ENCODE assay signal across 13 mouse cellular contexts in genomic region chr11:44525765-44526164, GRCm38 (mm10). TPM values are rescaled to one million over a fixed set of nuclear protein-coding genes. Genes with fewer than 3 reads are reported as not detected.
A peak's percentile ranks its signal among the peaks of the same experiment; 100 is the strongest.
DNase-seq lines count a peak whose midpoint lies in the region; ATAC-seq and TF ChIP-seq lines count a peak whose summit lies in the region.
"Had no signal": no experiment of that assay in that cellular context is flagged by ENCODE, and none has a peak within 500 bp of the region (broad histone marks: within the 10 kb centered on the region; RNA-seq: fewer than 3 reads in every experiment).

No protein-coding gene starts in this region.

- no peak for ATAC-seq in hindbrain, embryonic 11.5 days (ENCODE audit: low FRiP score)
- no peak for ATAC-seq in hindbrain, embryonic 14.5 days (ENCODE audit: low FRiP score)
- ATAC-seq in Patski = no peak
- no peak for ATAC-seq in midbrain, embryonic 13.5 days

- H3K4me2 ChIP-seq in hindbrain, embryonic 11.5 days (replicated peaks; ENCODE audit: low read depth, low read length) = no peak overlapping the region
- no peak overlapping the region for H3K4me2 ChIP-seq in hindbrain, embryonic 14.5 days (replicated peaks)
- H3K4me2 ChIP-seq in midbrain, embryonic 13.5 days (replicated peaks) = no peak overlapping the region

- peak; percentile 60 for TF ChIP-seq CTCF in Patski (IDR thresholded peaks at IDR 0.05)

- in situ Hi-C loops in Patski (cut with MboI; ENCODE audit: low pct_unique_long_range_greater_than_20kb) = no loop called here

- peaks cover 8% of the 10 kb centered on the region for H3K36me3 ChIP-seq in hindbrain, embryonic 11.5 days (ENCODE audit: control insufficient read depth, insufficient read depth, low read length)
- H3K36me3 ChIP-seq in hindbrain, embryonic 14.5 days (replicated peaks; ENCODE audit: control insufficient read depth, insufficient read depth) = peaks cover 50% of the 10 kb centered on the region
- peaks cover 22% of the 10 kb centered on the region for H3K36me3 ChIP-seq in splenic B cell, adult 2 months (ENCODE audit: control insufficient read depth, insufficient read depth, low read length, poor library complexity, severe bottlenecking)
- peaks cover 39% of the 10 kb centered on the region for H3K36me3 ChIP-seq in midbrain, embryonic 13.5 days

- H3K9ac ChIP-seq in hindbrain, embryonic 11.5 days (ENCODE audit: low read depth, low read length) = no peak overlapping the region
- H3K9ac ChIP-seq in hindbrain, embryonic 14.5 days = no peak overlapping the region
- no peak overlapping the region for H3K9ac ChIP-seq in midbrain, embryonic 13.5 days (replicated peaks)

- peak; percentile 20 for DNase-seq in hindbrain, embryonic 11.5 days (ENCODE audit: low spot score)
- DNase-seq in hindbrain, embryonic 14.5 days (ENCODE audit: low spot score) = no peak
- DNase-seq in retina, embryonic 14.5 days (ENCODE audit: low spot score) = peak; percentile 27
- DNase-seq in retina, postnatal 1 day = no peak
- no peak for DNase-seq in Patski (ENCODE audit: low read depth, low spot score)
- peak; percentile 53 for DNase-seq in splenic B cell, adult 2 months (ENCODE audit: low read depth, low spot score)
- DNase-seq in gastrocnemius, postnatal 10 days = no peak
- DNase-seq: cerebellum, postnatal 25 days; kidney, postnatal 4 days had no signal

- H3K27ac ChIP-seq in hindbrain, embryonic 11.5 days (ENCODE audit: low read depth, low read length) = no peak overlapping the region
- no peak overlapping the region for H3K27ac ChIP-seq in hindbrain, embryonic 14.5 days
- H3K27ac ChIP-seq in midbrain, embryonic 13.5 days = no peak overlapping the region
- H3K27ac ChIP-seq: forebrain, embryonic 10.5 days; macrophage had no signal

- H3K9me3 ChIP-seq in hindbrain, embryonic 11.5 days (ENCODE audit: control insufficient read depth, low read length) = no peaks in the 10 kb centered on the region
- H3K9me3 ChIP-seq in hindbrain, embryonic 14.5 days (ENCODE audit: control insufficient read depth, low read length) = no peaks in the 10 kb centered on the region
- H3K9me3 ChIP-seq in midbrain, embryonic 13.5 days = no peaks in the 10 kb centered on the region
- H3K9me3 ChIP-seq: forebrain, embryonic 10.5 days; G1E had no signal

- CTCF ChIA-PET in Patski (lab: Charles Lee) = no interaction called here

- H3K4me1 ChIP-seq in hindbrain, embryonic 11.5 days (replicated peaks; ENCODE audit: control insufficient read depth, insufficient read depth, low read length) = no peaks in the 10 kb centered on the region
- H3K4me1 ChIP-seq in hindbrain, embryonic 14.5 days (replicated peaks; ENCODE audit: control insufficient read depth, insufficient read depth, low read length) = peaks cover 17% of the 10 kb centered on the region
- H3K4me1 ChIP-seq in midbrain, embryonic 13.5 days (replicated peaks) = peaks cover 20% of the 10 kb centered on the region

- no peaks in the 10 kb centered on the region for H3K27me3 ChIP-seq in hindbrain, embryonic 11.5 days (ENCODE audit: control insufficient read depth, insufficient read depth, low read length)
- no peaks in the 10 kb centered on the region for H3K27me3 ChIP-seq in hindbrain, embryonic 14.5 days (ENCODE audit: control insufficient read depth, insufficient read depth, low read length)
- H3K27me3 ChIP-seq in Patski = no peaks in the 10 kb centered on the region
- H3K27me3 ChIP-seq in splenic B cell, adult 2 months (ENCODE audit: control insufficient read depth, insufficient read depth, low read length, poor library complexity, severe bottlenecking) = no peaks in the 10 kb centered on the region
- no peaks in the 10 kb centered on the region for H3K27me3 ChIP-seq in midbrain, embryonic 13.5 days

- WGBS in hindbrain, embryonic 11.5 days = 83% methylated on average over 4 of the region's 4 CpGs
- WGBS in hindbrain, embryonic 14.5 days = 79% methylated on average over 4 of the region's 4 CpGs
- 77% methylated on average over 4 of the region's 4 CpGs for WGBS in midbrain, embryonic 13.5 days

- no peak overlapping the region for H3K4me3 ChIP-seq in hindbrain, embryonic 11.5 days (ENCODE audit: low read depth, low read length)
- H3K4me3 ChIP-seq in hindbrain, embryonic 14.5 days (replicated peaks; ENCODE audit: low read length) = no peak overlapping the region
- H3K4me3 ChIP-seq in midbrain, embryonic 13.5 days (replicated peaks) = no peak overlapping the region
- H3K4me3 ChIP-seq: forebrain, embryonic 10.5 days had no signal

- POLR2A ChIA-PET in Patski (lab: Charles Lee) = no interaction called here

RNA-seq across cellular contexts. Expression of gene Rnf145, which starts 7.0 kb away (rescaled TPM):
- polyA plus RNA-seq in hindbrain, embryonic 11.5 days (2014; fragmentation: Nextera tagmentation; extraction: Ambion mirVana) = 129 and 147 TPM in 2 replicates
- polyA plus RNA-seq in hindbrain, embryonic 14.5 days (2014; fragmentation: Nextera tagmentation; extraction: Ambion mirVana) = 134 and 141 TPM in 2 replicates
- 161 TPM for polyA plus RNA-seq in Patski (2021)
- total RNA-seq in gastrocnemius, postnatal 10 days (2021) = 10 to 100 TPM; 14.3 to 24.9 TPM
- polyA plus RNA-seq in midbrain, embryonic 13.5 days (2015; fragmentation: Nextera tagmentation; extraction: Ambion mirVana) = 114 and 127 TPM in 2 replicates

RNA-seq across cellular contexts. Expression of gene Ublcp1, which starts 55.5 kb away (rescaled TPM):
- polyA plus RNA-seq in hindbrain, embryonic 11.5 days (2014; fragmentation: Nextera tagmentation; extraction: Ambion mirVana) = 78.9 and 85.8 TPM in 2 replicates
- polyA plus RNA-seq in hindbrain, embryonic 14.5 days (2014; fragmentation: Nextera tagmentation; extraction: Ambion mirVana) = 62.1 and 65.9 TPM in 2 replicates
- 44.9 TPM for polyA plus RNA-seq in Patski (2021)
- total RNA-seq in gastrocnemius, postnatal 10 days (2021) = 10 to 100 TPM; 21.4 to 23.5 TPM
- 68.5 and 69.6 TPM in 2 replicates for polyA plus RNA-seq in midbrain, embryonic 13.5 days (2015; fragmentation: Nextera tagmentation; extraction: Ambion mirVana)

Comparison
In these comparisons a context has a peak if more than half of its experiments do, and no peak if none do; other contexts are left out.
1. DNase-seq: peak in hindbrain, embryonic 11.5 days (single experiment), retina, embryonic 14.5 days (single experiment) and splenic B cell, adult 2 months (single experiment); none in hindbrain, embryonic 14.5 days (single experiment), retina, postnatal 1 day (single experiment), Patski (single experiment) and gastrocnemius, postnatal 10 days (single experiment).